Mouse (Mus musculus): ENCODE measurements around the gene Nphp1. TPM values are rescaled to one million over a fixed set of nuclear protein-coding genes. Genes with fewer than 3 reads are reported as not detected.

The Nphp1 gene
- polyA plus RNA-seq, 1 experiment from 2014 or later: 12.1 TPM

DNA sequence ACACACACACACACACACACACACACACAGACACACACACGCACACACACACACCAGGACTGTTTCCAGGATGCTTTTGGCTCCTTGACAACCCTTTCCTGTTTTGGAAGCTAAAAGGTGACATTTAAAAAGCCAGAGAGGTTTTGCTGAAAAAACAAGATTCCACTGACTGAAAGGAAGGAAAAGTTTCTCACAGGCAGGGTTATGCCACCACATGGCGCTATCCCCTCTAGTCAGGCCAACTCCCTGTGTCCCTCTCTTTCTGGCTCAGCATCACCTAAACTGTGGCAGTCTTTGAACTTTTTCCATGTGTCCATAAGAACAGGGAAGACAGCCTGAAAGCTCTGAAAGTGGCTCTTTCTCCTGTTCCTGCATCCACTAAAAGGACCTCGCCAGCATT is 50.8 kb downstream of the Nphp1 start:
- 0 out of 2 replicates have a peak overlapping the region, but pooled peaks have one; percentile 0 for H3K27ac ChIP-seq (ENCODE audit: low read depth, low read length)
- WGBS (ENCODE audit: insufficient replicate concordance): 60% methylated on average over 3 of the region's 3 CpGs

DNA sequence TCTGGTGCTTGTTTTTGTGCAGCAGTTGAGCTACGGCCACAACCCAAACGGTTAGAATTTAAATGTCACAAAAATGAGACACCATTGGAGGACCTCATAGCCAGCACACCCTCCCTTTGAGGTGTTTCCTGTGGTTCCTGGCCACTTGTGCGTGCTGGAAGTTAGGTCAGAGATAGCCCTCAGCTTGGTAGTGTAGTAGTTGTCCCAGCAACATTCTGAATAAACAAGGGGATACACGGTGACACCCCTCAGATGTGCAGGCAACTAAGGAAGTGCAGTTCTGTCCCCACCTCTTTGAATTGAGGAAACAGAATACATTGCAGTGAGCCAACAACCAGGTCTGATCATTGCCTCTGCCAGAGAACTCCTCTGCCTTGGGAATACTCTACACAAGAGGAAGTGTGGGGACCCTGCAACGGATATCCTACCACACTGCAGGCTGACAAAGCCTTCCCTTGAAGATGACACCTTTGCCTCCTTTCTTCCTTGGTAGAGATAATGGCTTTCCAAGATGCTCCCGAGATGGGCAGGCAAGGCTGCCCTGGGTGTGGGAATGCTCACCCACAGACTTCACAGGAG is 52.0 kb downstream of the Nphp1 start:
- Histone ChIP-seq H3K4me3 (ENCODE audit: low read depth, low read length) (no peak overlapping the region), H3K9ac (ENCODE audit: low read depth, low read length) (no peak overlapping the region), H3K36me3 (ENCODE audit: control insufficient read depth, insufficient read depth, low read length) (no peaks in the 10 kb centered on the region), H3K4me2 (no peak overlapping the region), H3K27ac (ENCODE audit: low read depth, low read length) (no peak overlapping the region), H3K9me3 (replicated peaks; ENCODE audit: control insufficient read depth, low read length) (no peaks in the 10 kb centered on the region), H3K4me1 (ENCODE audit: control insufficient read depth, insufficient read depth, low read length) (no peaks in the 10 kb centered on the region), H3K27me3 (ENCODE audit: control insufficient read depth, insufficient read depth, low read length) (no peaks in the 10 kb centered on the region)
- WGBS (ENCODE audit: insufficient replicate concordance): 51% methylated on average over 6 of the region's 6 CpGs
- ATAC-seq (replicated peaks; ENCODE audit: insufficient number of reproducible peaks, low FRiP score, low TSS enrichment): no peak

More for the DNA sequence above, 50.8 kb downstream of the Nphp1 start:
- no peaks in the 10 kb centered on the region for H3K4me1 ChIP-seq (ENCODE audit: control insufficient read depth, insufficient read depth, low read length)
- no peaks in the 10 kb centered on the region for H3K36me3 ChIP-seq (ENCODE audit: control insufficient read depth, insufficient read depth, low read length)
- no peak for ATAC-seq (replicated peaks; ENCODE audit: insufficient number of reproducible peaks, low FRiP score, low TSS enrichment)
- H3K9ac ChIP-seq (ENCODE audit: low read depth, low read length): no peak overlapping the region
- no peaks in the 10 kb centered on the region for H3K9me3 ChIP-seq (replicated peaks; ENCODE audit: control insufficient read depth, low read length)
- no peak overlapping the region for H3K4me2 ChIP-seq
- H3K4me3 ChIP-seq (ENCODE audit: low read depth, low read length): no peak overlapping the region
- no peaks in the 10 kb centered on the region for H3K27me3 ChIP-seq (ENCODE audit: control insufficient read depth, insufficient read depth, low read length)

DNA sequence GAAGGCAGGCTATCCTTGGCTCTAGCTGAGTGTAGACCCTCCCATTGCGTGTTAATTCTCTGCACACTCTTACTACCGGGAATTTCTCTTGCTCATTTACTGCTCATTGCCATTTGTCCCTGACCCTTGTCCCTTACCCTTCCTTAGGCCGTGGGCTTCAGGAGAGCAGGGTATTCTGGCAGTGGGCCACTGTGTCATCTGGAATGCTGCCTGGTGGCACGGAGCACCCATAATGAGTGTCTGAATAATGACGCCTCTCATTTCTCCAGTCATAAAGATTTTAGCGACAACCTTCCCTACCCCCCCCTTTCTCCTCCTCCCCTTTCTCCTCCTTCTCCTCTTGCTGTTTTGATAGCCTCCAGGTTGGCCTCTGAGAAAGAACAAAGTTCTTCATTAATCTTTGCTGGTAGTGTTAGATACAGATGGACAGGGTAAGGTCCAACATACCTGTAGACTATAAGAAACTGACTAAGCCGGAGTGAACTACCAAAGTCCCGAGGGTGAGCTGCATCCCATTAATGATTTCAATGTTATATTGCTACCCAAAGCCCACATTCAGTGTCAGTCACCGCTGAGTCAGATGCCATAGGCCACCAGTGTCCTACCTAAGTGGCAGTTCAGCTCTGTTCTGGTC is 53.1 kb downstream of the Nphp1 start:
- Histone ChIP-seq H3K27ac (ENCODE audit: low read depth, low read length) (no peak overlapping the region), H3K36me3 (ENCODE audit: control insufficient read depth, insufficient read depth, low read length) (no peaks in the 10 kb centered on the region), H3K4me2 (no peak overlapping the region), H3K4me3 (ENCODE audit: low read depth, low read length) (no peak overlapping the region), H3K9me3 (replicated peaks; ENCODE audit: control insufficient read depth, low read length) (no peaks in the 10 kb centered on the region), H3K4me1 (ENCODE audit: control insufficient read depth, insufficient read depth, low read length) (no peaks in the 10 kb centered on the region), H3K9ac (ENCODE audit: low read depth, low read length) (no peak overlapping the region), H3K27me3 (ENCODE audit: control insufficient read depth, insufficient read depth, low read length) (no peaks in the 10 kb centered on the region)
- WGBS (ENCODE audit: insufficient replicate concordance): 75% methylated on average over 9 of the region's 9 CpGs
- ATAC-seq (replicated peaks; ENCODE audit: insufficient number of reproducible peaks, low FRiP score, low TSS enrichment): no peak

DNA sequence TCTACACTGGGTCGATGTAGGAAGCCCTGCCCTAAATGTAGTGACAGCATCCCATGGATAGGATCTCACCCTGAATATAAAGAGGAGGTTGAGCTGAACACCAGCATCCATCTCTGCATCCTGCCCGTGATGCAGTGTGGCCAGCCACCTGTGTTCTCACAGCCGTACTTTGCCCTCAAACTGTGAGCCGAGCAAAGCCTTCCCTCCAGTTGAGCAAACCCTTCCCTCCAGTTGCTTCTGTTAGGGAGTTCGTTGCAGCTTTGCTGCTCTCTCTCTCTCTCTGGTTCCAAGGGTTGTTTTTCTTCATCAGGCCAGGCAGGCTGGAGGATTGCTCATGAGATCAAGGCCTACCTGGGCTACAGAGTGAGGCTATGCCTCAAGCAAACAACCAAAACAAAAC is 53.8 kb downstream of the Nphp1 start:
- H3K27me3 ChIP-seq (ENCODE audit: control insufficient read depth, insufficient read depth, low read length): peaks cover 3% of the 10 kb centered on the region; the same call in 1 of the 2 replicates
- no peak overlapping the region for H3K4me3 ChIP-seq (ENCODE audit: low read depth, low read length)
- H3K36me3 ChIP-seq (ENCODE audit: control insufficient read depth, insufficient read depth, low read length): no peaks in the 10 kb centered on the region
- H3K4me2 ChIP-seq: no peak overlapping the region
- no peak for ATAC-seq (replicated peaks; ENCODE audit: insufficient number of reproducible peaks, low FRiP score, low TSS enrichment)
- WGBS (ENCODE audit: insufficient replicate concordance): 68% methylated on average over 5 of the region's 5 CpGs
- H3K9me3 ChIP-seq (replicated peaks; ENCODE audit: control insufficient read depth, low read length): no peaks in the 10 kb centered on the region
- H3K27ac ChIP-seq (ENCODE audit: low read depth, low read length): no peak overlapping the region
- no peak overlapping the region for H3K9ac ChIP-seq (ENCODE audit: low read depth, low read length)
- H3K4me1 ChIP-seq (ENCODE audit: control insufficient read depth, insufficient read depth, low read length): 0 out of 2 replicates have a peak, but pooled peaks cover 3% of the 10 kb centered on the region

DNA sequence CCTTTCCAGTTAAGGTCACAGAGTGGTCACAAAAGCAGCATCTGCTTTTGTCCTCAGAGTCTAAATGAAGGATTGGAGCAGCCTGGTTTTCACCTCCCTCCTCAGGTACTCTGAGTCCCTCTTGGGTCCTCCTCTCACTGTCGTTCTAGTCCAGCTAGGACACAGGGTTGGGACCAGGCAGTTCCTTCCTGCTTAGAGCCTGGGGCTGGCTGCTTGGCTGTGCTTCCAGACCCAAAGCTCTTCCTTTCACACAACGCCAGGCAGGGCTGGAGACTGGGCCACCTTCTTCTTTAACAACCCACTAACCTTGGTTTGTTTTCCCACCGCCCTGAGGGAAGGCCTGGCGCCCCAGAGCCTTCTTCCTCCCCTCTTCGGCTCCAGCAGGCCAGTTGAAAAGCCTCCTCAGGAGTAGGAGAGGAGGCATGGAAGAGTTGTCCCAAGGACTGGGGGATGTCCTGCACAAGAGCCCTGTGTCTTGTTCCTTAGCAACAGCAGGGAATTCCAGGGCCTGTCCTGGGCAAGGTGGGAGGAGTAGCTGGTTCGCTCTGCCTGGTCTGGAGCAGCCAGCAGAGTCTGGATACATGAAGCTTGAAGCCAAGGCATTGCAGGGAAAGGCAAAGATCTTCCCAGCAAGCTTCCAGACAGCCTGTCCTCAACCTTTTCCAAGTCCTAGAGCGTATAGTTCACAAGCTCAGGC is 58.2 kb downstream of the Nphp1 start:
- no peaks in the 10 kb centered on the region for H3K9me3 ChIP-seq (replicated peaks; ENCODE audit: control insufficient read depth, low read length)
- H3K4me2 ChIP-seq: no peak overlapping the region; the same call in 1 of the 2 replicates
- H3K4me1 ChIP-seq (ENCODE audit: control insufficient read depth, insufficient read depth, low read length): 0 out of 2 replicates have a peak, but pooled peaks cover 7% of the 10 kb centered on the region
- peaks cover 4% of the 10 kb centered on the region; the same call in 1 of the 2 replicates for H3K27me3 ChIP-seq (ENCODE audit: control insufficient read depth, insufficient read depth, low read length)
- no peak for ATAC-seq (replicated peaks; ENCODE audit: insufficient number of reproducible peaks, low FRiP score, low TSS enrichment)
- H3K4me3 ChIP-seq (ENCODE audit: low read depth, low read length): no peak overlapping the region
- no peak overlapping the region for H3K9ac ChIP-seq (ENCODE audit: low read depth, low read length)
- 43% methylated on average over 7 of the region's 7 CpGs for WGBS (ENCODE audit: insufficient replicate concordance)
- H3K36me3 ChIP-seq (ENCODE audit: control insufficient read depth, insufficient read depth, low read length): no peaks in the 10 kb centered on the region
- no peak overlapping the region for H3K27ac ChIP-seq (ENCODE audit: low read depth, low read length)

DNA sequence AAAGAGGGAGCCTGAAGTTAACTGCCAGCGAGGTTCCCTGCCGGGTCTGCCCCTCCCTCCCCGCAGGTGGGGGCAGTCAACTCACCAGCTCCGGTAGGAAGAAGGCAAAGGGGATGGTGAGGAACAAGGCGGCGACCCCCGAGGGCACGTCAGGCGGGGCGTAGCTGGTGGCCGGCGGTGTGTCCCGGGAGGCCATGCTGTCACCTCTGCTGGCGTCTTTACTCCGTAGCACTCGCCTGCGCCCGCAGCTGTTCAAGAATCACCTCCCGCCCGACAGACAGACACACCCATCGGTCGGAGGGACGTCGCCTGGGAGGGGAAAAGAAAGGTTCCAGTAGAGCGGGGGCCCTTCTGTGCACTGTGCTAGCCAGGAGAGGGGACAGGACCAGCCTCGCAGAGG is 59.0 kb downstream of the Nphp1 start, which contains the start of gene Mall:
Gene Mall, minus strand, starts transcription at position 262 of the 400 bp plus-strand sequence.
- Histone ChIP-seq H3K36me3 (ENCODE audit: control insufficient read depth, insufficient read depth, low read length) (no peaks in the 10 kb centered on the region), H3K9me3 (replicated peaks; ENCODE audit: control insufficient read depth, low read length) (no peaks in the 10 kb centered on the region), H3K27me3 (ENCODE audit: control insufficient read depth, insufficient read depth, low read length) (peaks cover 4% of the 10 kb centered on the region; the same call in 1 of the 2 replicates), H3K4me1 (ENCODE audit: control insufficient read depth, insufficient read depth, low read length) (0 out of 2 replicates have a peak, but pooled peaks cover 7% of the 10 kb centered on the region), H3K4me3 (ENCODE audit: low read depth, low read length) (peak within 1 kb of the TSS; percentile 26), H3K4me2 (peak within 1 kb of the TSS; percentile 66), H3K9ac (ENCODE audit: low read depth, low read length) (peak within 1 kb of the TSS; percentile 44), H3K27ac (ENCODE audit: low read depth, low read length) (no peak within 1 kb of the TSS)
- no peak for ATAC-seq (replicated peaks; ENCODE audit: insufficient number of reproducible peaks, low FRiP score, low TSS enrichment)
- WGBS (ENCODE audit: insufficient replicate concordance): 2% methylated on average over 26 of the region's 26 CpGs

DNA sequence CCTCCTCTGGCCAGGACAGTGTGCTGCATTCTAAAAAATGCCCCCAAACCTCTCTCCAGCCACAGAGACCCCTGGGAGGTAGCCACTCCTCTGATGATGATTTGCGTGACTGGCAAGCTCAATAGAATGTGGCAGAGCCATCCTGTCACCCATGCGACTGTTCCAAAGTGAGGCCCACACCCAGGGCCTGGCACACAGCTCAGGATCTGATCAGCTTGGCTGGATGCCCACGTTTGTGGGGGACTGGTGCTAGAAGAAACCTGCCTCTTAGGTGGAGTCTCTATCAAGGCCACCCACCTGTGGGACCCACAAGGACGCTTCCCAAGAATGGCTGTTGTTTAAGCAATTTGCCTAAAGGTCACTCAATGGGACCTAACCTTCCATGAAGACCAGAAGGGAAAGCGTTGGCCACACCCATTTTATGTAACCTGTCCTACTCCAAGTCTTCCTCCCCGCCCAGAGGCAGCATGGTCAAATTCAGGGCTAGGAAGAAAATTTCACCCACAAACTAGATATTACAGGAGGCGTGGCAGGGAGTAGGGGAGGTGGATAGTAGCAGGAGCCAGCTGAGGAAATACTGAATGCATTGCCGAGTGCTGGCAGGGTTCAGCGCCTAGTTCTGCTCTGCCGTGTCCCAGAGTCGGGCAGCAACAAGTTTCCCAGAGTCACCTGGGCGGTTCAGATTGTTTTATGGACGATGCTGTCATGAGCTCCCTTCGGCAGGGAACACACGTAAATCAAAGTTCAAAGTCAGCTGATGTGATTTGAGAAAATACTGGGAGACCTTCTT is 59.8 kb downstream of the Nphp1 start:
- Histone ChIP-seq H3K4me2 (peak overlapping the region; percentile 66), H3K36me3 (ENCODE audit: control insufficient read depth, insufficient read depth, low read length) (no peaks in the 10 kb centered on the region), H3K27ac (ENCODE audit: low read depth, low read length) (no peak overlapping the region), H3K4me3 (ENCODE audit: low read depth, low read length) (0 out of 2 replicates have a peak overlapping the region, but pooled peaks have one; percentile 26), H3K4me1 (ENCODE audit: control insufficient read depth, insufficient read depth, low read length) (0 out of 2 replicates have a peak, but pooled peaks cover 7% of the 10 kb centered on the region), H3K9me3 (replicated peaks; ENCODE audit: control insufficient read depth, low read length) (no peaks in the 10 kb centered on the region), H3K27me3 (ENCODE audit: control insufficient read depth, insufficient read depth, low read length) (peaks cover 4% of the 10 kb centered on the region; the same call in 1 of the 2 replicates), H3K9ac (ENCODE audit: low read depth, low read length) (no peak overlapping the region; the same call in 1 of the 2 replicates)
- 37% methylated on average over 15 of the region's 15 CpGs for WGBS (ENCODE audit: insufficient replicate concordance)
- peak; percentile 57; the same call in 1 of the 2 replicates for ATAC-seq (replicated peaks; ENCODE audit: insufficient number of reproducible peaks, low FRiP score, low TSS enrichment)

DNA sequence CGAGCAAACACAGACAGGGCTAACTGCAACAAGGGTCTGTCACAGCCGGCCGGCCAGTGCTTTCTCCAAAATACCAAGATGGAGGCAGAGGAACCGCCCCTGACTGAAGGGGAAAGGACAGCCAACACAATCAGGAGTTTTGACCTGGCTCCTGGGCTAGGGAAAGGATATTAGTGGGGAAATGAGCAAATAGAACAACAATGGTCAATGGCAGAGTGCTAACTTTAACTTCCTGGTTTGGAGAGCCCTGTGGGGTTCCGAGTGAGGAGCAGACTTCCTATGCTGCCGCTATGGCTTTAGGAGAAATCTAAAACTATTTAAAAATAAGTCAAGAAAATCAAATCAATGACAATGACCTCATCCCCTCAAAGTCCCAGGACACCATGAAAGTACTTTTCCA is 60.6 kb downstream of the Nphp1 start:
- WGBS (ENCODE audit: insufficient replicate concordance): 65% methylated on average over 6 of the region's 6 CpGs
- H3K9me3 ChIP-seq (replicated peaks; ENCODE audit: control insufficient read depth, low read length): no peaks in the 10 kb centered on the region
- no peak overlapping the region for H3K27ac ChIP-seq (ENCODE audit: low read depth, low read length)
- H3K4me3 ChIP-seq (ENCODE audit: low read depth, low read length): no peak overlapping the region
- H3K9ac ChIP-seq (ENCODE audit: low read depth, low read length): no peak overlapping the region
- H3K36me3 ChIP-seq (ENCODE audit: control insufficient read depth, insufficient read depth, low read length): no peaks in the 10 kb centered on the region
- no peak overlapping the region for H3K4me2 ChIP-seq
- H3K4me1 ChIP-seq (ENCODE audit: control insufficient read depth, insufficient read depth, low read length): peaks cover 9% of the 10 kb centered on the region; the same call in 1 of the 2 replicates
- peaks cover 4% of the 10 kb centered on the region; the same call in 1 of the 2 replicates for H3K27me3 ChIP-seq (ENCODE audit: control insufficient read depth, insufficient read depth, low read length)
- no peak for ATAC-seq (replicated peaks; ENCODE audit: insufficient number of reproducible peaks, low FRiP score, low TSS enrichment)

Data from heart, embryonic 11.5 days (tissue).